Mouse (Mus musculus): ENCODE results near the gene A630089N07Rik.
"Not testable (repeated sequence)": the region's sequence is repeated elsewhere in the genome, so short reads cannot be mapped to it uniquely, and the experiment has no call there.

Gene A630089N07Rik

GRCm38 (mm10) chr16:98081889-98082818 is at the start of gene A630089N07Rik:
TSS of gene A630089N07Rik (minus strand) at chr16:98082450.
- in situ Hi-C loops (cut with MboI) = not testable (repeated sequence)

DNA sequence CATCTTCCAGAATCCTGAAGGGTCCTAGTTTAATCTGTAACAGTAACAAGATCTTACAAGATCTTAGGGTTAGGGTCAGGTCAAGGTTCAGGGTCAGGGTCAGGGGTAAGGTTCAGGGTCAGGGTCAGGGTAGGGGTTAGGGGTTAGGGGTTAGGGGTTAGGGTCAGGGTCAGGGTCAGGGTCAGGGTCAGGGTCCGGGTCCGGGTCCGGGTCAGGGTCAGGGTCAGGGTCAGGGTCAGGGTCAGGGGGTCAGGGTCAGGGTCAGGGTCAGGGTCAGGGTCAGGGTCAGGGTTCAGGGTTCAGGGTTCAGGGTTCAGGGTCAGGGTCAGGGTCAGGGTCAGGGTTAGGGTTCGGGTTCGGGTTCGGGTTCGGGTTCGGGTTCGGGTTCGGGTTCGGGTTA is 24.9 kb upstream of the A630089N07Rik start:
- in situ Hi-C loops (cut with MboI) = no loop called here

- in situ Hi-C loops (cut with MboI) = not testable (repeated sequence)
These were observed 731 bp downstream of the A630089N07Rik start for GRCm38 (mm10) chr16:98081550-98081888.

DNA sequence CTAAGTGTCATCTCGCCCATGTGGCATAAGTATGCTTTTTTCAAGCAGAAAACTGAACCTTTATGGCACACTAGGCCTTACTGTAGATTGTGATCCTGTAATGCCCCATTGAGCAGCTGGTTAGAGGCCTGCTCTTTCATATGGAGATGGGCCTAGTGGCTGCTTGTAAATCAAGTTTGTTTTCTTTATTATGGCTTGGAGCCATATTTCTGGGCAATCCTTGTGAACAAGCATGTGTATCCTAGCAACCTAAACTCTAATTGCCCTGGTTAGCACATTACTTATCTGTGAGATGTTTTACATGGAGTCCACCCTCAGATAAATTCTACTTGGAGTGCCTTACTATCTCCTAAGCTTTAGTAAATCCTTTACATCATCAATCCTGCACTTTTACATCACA is 1.1 kb downstream of the A630089N07Rik start:
- in situ Hi-C loops (cut with MboI) = not testable (repeated sequence)

DNA sequence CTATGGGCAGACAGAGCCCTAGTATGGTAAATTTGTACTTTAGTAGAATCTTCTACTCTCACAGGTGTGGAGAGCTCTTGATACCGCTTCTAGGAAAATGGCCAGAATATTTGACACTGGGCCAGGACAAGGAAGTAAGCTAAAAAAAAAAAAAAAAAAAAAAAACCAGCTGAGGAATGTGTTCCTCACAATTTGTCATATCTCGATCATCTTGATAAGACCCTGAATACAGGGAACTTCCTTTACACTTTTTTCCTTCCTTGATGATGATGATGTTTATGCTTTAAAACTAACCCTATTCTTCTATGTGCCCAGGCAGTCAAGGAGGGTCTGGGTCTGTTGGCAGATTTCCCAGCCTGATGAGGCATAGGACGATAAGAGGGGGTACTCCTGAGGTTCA is 2.9 kb downstream of the A630089N07Rik start:
- in situ Hi-C loops (cut with MboI) = not testable (repeated sequence)

DNA sequence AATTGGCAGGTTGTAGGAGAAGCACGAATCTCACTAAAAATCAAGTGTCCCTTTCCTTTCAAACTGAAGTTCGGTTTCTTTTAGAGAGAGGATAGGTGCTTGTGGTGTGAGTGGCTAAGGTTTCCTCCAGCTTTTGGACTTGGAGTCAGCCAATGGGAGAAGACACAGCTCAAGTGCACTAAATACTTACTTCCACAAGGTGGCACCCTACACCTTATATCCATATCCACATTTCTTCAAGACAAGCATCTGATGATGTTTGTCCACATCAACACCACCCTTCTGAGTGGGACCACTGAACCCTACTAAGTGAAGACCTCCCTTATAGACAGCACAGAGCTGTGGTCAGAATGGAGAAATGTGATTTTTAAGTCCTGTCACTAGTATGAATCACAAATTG is 40.6 kb downstream of the A630089N07Rik start:
- in situ Hi-C loops (cut with MboI) = no loop called here

DNA sequence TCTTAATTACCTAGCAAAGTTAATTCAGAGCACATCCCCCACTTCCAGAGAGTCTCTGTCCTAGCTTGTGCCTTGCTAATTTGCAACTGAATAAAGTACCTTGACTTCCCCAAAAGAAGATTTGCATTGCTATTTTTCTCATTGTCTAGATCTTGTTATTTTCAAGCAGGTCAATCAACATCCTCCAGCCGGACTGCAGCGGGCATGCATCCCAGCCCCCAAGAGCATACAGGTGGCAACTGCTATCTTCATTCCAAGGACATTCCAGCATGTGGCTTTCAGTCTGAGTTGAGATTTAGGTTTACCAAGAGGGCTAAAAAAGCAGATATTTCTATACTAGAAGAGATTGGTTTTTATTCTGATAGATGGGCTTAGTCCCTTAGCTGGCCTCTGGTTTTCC is 47.3 kb downstream of the A630089N07Rik start:
- in situ Hi-C loops (cut with MboI) = not testable (repeated sequence)

- in situ Hi-C loops (cut with MboI) = not testable (repeated sequence)
These were observed 56.1 kb downstream of the A630089N07Rik start for GRCm38 (mm10) chr16:98026186-98026585.

- in situ Hi-C loops (cut with MboI) = no loop called here
These were observed 59.4 kb downstream of the A630089N07Rik start for GRCm38 (mm10) chr16:98022657-98023345.

- in situ Hi-C loops (cut with MboI) = no loop called here
These were observed 60.2 kb downstream of the A630089N07Rik start for GRCm38 (mm10) chr16:98022081-98022480.

- in situ Hi-C loops (cut with MboI) = not testable (repeated sequence)
These were observed 84.9 kb downstream of the A630089N07Rik start for GRCm38 (mm10) chr16:97997383-97997731.

DNA sequence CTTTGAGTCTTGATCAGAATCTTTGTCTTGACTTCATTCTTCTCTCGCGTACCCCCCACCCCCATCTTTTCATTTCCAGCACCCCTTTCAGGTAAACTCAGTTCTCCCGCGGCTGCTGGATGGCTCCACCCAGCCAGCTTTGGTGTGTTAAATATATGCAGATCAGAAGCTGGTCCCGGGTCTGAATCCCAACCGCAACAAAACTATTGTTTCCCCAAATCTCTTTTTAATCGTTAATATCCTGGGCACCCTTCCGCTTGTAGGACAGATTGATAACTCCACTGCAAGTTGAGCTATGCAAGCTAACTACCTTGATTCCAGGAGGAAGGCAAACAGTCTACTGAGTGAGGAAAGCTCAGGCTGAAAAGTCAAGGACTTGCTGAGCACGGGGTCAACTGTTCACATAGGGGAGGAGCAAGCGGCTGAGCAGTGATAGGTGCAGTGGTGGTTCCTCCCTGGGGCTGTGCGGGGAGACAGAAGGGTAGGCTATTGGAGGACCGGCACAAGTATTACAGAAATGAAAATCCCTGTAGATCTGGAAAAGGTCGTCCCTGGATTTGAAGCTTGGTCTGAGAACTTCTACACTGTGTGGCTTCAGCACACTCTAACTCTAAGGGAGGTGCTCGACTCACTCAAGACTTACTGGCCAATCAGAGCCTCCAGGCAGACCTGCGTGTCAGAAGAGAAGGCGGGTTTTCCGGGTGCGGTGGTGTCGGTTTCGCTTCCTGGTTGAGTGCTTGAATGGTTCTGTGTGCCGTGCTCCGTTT is 85.5 kb downstream of the A630089N07Rik start, which contains the start of gene B230307C23Rik:
Gene B230307C23Rik, plus strand, starts transcription at position 700 of the 767 bp plus-strand sequence.
- in situ Hi-C loops (cut with MboI) = no loop called here

- in situ Hi-C loops (cut with MboI) = no loop called here
These were observed 86.2 kb downstream of the A630089N07Rik start for GRCm38 (mm10) chr16:97995849-97996615.

- in situ Hi-C loops (cut with MboI) = not testable (repeated sequence)
These were observed 89.8 kb downstream of the A630089N07Rik start for GRCm38 (mm10) chr16:97992477-97992876.

DNA sequence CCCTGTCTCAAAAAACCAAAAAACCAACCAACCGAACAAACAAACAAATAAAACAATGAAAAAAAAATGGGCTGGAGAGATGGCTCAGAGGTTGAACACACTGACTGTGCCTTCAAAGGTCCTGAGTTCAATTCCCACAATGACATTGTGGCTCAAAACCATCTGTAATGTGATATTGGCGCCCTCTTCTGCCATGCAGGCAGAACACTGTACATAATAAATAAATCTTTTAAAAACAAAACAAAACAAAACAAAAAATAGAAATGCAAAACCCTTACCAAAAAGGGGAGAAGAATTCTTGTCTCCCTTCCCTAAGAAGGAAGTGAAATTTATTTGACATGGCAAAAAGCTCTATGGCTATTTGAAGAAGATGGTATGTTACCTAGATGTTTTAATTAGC is 90.7 kb downstream of the A630089N07Rik start:
- in situ Hi-C loops (cut with MboI) = no loop called here

DNA sequence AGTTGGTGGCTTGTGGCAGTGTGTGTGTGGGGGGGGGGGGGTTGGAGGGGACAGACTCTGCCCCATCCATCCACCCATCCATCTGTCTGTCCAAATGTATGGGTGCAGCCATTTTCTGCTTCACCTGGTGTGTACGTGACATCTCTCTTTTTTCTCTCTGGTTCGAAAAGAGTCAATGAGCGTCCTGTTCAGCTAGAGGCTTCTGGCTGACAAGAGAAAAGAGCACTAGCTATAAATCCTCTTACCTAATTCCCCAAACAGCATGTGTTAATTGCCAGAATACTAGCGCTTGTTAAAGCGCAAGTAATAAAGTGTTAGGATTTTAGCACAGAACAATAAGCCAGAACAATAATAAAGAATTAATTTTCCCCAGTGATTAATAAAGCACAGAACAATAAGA is 97.7 kb downstream of the A630089N07Rik start:
- in situ Hi-C loops (cut with MboI) = no loop called here

DNA sequence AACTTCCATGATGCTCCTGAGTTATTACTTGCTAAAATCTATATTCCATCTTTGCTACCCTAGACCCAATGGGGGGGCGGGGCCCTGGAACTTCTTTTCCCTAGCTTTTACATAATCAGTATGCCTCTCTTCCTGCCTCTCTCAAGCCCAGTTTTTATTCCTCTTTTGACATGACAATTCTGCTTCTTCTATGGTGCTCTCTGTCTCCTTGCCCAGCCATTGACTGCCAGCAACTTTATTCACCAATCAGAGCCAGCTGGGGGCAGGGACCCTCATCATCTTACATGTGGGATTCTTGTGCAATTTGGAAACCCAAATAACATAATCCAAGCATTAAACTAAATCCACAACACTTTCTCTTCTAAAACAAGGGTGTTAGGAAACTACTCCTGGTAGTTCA is 100.9 kb downstream of the A630089N07Rik start:
- in situ Hi-C loops (cut with MboI) = no loop called here

DNA sequence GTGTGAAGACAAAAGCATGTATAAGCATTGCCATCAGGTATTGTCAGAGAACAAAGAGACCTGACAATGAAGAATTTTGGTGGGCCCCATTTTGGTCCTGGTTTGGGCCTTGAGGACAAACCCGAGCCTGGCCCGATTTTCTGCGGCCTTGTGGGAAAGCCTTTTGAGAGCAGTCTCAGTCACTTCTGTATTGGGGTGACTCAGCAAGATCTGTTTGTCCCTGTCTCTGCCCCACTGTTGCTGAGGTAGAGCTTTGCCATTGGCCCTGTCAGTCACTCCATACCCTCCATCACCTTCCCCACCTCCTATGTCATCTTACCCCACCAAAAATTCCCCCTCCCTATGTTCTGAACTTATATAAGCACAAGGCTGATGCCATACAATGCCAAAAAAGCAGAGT is 104.5 kb downstream of the A630089N07Rik start:
- in situ Hi-C loops (cut with MboI) = no loop called here

- in situ Hi-C loops (cut with MboI) = no loop called here
These were observed 105.0 kb downstream of the A630089N07Rik start for GRCm38 (mm10) chr16:97977277-97977676.

DNA sequence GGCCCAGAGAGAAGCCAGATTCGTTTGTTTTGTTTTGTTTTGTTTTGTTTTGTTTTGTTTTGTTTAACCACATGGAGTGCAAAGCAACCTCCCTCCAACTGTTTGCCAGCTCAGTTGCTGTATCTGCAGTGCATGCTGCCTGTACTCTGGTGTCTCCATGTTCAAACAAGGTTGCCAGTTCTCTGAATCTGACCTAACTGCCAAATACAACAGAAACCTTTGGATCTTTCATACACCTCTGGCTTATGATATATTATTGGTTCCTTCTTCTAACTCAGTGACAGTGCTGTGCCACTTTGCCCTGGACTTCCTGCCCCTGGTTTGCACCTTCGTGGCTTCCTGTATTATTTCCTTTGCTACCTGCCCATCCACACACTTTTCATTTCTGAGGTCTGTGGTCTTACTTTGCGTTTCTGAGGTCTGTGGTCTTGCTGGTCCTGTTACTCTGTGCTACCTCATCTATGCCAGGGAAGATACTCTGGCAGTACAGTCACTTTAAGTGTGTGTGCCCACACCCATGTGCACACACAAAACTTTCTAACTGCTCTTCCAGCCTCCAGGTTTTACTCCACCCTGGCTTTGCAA is 118.2 kb downstream of the A630089N07Rik start:
- in situ Hi-C loops (cut with MboI) = no loop called here
